Mouse (Mus musculus) cerebellum, postnatal 14 days (tissue): ENCODE data around the gene Tpsb2.

Experiments used
- DNase-seq, 2 experiments: peaks; one replicate each; pipeline ENCODE4 v3.0.0; 2021; ENCODE audit warnings: mixed read lengths in 2 of 2

The Tpsb2 gene

DNA sequence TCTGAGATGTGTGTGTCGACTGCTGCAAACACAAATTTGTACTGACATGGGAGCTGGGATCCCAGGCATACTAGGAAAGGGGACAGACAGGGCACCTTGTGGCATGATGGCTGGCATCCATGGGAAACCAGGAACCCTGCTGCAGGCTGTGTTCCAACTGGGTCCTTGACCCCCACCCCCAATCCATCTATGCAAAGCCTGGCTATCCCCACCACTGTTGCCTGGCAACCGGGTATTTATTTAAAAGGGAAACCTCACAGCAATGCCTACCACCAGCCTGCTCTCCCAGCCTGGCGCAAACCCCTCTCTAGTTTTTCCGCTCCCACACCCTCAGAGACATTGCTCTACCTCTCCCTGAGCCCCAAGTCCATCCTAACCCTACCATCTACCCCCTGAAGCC, 41.2 kb downstream of the Tpsb2 start:
- DNase-seq, result no peak

DNA sequence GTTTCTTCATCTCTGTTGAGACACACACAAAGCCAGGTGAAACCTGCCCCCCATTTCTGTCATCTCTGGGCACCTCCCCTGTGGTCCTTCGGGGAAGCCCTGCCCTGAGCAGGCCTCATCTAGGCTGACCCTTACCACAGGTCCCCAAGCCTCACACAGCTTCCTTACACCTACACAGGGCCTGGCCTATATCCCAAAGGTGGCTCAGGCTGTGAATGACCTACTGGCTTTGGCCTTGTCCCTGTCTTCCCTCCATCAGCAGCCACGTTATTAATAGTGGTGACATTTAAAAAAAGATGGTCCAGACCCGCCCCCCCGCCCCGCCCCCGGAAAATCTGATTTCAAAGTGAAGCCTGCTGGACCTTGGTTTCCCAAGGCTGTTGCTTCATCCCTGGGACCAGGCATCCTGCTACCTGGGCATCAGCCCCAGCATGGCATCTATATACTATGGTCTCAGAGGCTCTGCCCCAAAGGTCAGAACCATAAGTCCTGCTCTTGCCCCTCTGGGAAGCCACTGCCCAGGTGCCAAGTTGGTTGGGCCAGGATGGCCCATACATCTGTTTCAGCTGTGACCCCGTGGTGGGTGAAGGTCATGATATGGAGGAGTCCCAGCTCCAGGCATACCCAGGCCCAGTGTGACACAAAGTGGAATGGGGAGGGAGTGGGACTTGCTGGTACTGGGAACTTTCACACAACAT, 42.3 kb downstream of the Tpsb2 start:
- DNase-seq, result no peak

DNA sequence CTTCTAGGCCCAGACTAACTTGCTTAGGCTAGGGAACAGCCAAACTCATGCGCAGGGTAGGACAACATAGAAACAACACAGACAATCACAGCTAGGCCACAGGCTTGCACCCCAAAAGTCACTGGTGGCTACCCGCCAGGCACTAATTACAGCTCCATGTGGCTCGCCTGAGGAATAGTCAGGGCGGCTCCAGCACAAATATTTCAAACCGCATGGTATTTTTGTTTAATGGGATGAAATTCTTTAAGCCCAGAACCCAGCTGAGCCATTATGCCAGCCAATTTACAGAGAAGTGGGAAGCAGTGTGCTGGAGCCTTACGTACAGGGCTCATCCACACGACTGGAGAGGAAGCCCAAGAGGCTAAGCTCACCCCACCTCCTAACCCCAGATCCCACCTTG, 43.5 kb downstream of the Tpsb2 start:
- DNase-seq, result no peak

DNA sequence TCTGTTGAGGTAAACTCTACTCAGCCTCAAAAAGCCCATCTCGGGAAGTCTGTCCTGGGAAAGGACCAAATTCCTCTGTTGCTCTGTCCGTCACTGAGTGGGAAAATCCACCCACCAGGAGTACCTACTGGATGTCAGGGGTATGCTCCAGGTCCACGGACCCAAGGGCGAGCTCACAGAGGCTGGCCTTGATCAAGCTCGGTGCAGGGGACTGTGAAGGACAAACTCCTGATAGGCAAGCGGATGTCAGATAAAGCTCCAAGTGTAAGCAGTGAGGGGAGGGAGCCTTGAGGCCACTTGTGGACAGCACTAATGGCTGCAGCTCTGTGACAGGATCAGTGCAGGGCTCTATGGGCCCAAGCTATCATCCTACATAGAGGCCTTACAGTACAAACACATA, 44.1 kb downstream of the Tpsb2 start:
- no peak for DNase-seq

DNA sequence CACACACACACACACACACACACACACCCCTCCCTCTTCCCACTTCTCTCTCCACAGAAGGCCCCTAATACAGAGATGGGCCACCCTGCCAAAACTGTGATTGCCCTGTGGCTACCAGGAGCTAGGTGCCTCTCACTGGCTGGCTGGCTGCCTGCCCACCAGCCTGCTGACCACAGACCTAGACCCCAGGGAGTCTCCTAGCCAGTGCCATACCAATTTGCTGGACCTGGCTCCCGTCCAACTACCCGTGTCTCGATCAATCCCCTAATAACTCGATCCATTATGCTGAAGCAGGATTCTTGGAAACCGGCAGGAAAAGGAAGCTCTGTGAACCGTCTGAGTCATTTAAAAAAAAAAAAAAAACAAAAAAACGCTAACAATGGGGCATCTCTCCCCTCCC, 44.7 kb downstream of the Tpsb2 start:
- peak; percentile 58 to 59 for DNase-seq

DNA sequence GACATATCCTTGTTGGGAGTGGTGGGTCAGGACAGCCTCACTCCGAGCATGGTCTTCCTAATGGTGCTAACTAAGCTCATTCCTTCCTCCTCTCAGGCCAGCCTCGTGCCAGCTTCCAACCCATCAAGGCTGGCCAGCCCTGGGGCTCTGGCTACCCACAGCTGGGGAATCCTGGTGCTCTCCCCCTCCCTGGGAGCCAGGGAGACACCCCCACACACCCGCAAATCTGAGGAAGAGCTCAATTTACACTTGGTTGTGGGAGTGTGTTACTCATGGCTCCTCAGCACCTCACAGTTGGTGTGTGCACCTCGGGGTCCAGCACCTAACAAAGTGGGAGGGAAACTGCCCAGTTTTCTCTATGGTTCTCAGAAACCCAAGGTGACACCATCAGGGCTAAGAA, 45.1 kb downstream of the Tpsb2 start:
- DNase-seq, result no peak

DNA sequence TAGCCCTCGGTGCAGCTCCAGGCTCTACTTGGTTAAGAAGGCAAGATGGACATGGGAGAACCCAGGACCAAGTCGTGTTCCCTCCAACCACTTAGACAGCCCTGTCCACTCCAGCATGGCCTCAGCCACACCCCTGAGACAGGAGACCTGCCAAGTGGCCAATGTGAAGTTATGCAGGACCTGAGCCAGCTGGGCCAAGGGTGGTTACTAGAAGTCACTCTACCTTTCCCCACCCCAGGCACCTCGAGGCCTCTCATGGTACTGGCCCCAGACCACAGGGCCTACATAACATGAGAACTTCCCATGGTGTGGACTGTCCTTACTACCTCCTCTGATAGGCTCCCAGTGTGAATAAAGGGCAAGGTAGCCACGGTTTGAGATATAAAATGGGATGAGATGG, 48.1 kb downstream of the Tpsb2 start:
- no peak for DNase-seq

DNA sequence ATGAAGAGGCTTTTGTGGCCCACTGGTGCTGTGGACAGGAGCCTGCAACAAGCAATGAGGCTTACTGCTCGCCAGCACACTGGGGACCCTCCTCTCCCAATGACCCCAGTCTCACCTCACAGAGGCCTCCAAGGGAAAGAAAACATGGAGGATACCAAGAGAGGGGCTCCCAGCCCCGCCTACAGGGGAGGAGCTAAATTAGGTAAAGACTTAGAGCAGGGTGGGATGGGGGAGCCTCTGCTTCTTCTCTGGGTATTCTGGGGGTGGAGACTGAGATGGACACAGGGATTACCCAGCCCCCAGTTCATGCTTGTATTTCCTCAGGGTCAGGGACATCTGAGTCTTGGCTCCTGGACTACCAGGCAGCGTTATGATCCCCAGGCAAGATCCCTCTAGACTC, 48.8 kb downstream of the Tpsb2 start:
- no peak for DNase-seq

DNA sequence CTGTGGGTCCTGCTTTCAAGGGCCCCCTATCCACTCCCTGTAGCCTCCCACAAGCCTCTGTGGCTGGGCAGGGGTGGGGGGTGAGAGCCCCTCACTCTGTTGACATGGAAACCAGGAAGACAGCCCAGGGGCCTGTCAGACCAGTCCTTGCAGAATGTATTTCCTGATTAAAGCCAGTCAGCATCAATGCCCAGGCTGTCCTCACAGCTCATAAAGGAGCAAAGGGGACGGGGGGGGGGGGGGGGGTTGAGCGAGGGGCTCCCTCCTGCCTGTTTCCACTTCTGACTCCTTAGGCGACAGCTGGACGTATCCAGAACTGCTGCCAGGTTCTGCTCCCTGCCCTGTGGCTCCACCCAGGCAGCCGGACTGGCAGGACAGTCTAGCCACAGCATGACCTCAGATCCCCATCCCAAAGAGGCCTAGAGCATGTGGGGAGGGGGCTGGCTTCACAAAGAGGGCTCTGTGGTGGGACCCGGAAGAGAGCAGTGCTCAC, 49.4 kb downstream of the Tpsb2 start:
- DNase-seq, result no peak

DNA sequence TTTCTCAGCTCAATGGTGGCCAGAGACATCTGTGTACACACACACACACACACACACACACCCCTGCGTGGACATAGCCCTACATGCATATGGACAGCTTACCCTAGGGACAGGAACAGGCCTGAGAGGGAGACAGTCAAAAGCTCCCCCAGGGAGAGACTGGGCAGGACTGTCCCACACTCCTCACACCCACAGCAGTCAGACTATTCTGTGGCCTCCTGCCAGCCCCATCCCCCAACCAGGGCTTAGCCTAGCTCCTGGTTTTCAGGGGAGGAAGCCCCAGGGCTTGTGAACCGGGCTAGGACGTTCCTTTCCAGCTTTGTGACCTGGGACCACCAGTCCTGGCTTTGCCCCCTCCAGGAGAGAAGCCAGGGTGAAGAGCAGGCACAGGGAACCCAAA, 50.1 kb downstream of the Tpsb2 start:
- DNase-seq, result peak in 1 of 2 experiments; percentile 60

DNA sequence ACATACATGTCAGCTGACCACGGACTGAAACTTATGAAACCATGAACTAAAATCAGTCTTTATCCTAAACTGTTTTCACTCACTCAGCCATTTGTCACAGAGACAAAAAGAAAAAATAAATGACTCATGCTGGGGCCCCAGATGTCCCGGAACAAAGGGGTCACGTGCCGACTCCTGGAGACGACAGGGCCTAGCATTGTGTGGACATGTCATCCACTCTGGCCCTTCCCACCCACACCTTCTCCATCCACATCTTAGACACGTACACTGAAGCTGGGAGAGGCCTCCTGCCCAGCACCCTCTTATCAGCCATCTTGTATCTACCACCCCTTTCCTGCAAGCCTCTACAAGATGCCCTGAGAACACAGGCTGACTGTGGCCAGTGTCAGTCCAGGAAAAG, 51.9 kb downstream of the Tpsb2 start:
- no peak for DNase-seq
